Mouse (Mus musculus): ENCODE measurements around the gene Hist1h3d. TPM values are rescaled to one million over a fixed set of nuclear protein-coding genes. Genes with fewer than 3 reads are reported as not detected.
"Not testable (repeated sequence)": the region's sequence is repeated elsewhere in the genome, so short reads cannot be mapped to it uniquely, and the experiment has no call there.

Hist1h3d gene
- total and polyA plus RNA-seq, 3 experiments: 1.4 to 150 TPM; not detected in 1

- DNase-seq (ENCODE audit: low read depth, low spot score): no peak
- no peak overlapping the region for H3K4me3 ChIP-seq (ENCODE audit: control insufficient read depth in 1 of 2, insufficient read depth in 1 of 2, low read depth in 2 of 2, low read length in 2 of 2)
- no peaks in the 10 kb centered on the region for H3K9me3 ChIP-seq (replicated peaks; ENCODE audit: insufficient read depth, low read length)
- H3K27ac ChIP-seq (ENCODE audit: control insufficient read depth, low read depth, low read length): no peak overlapping the region
- no peak overlapping the region for H3K9ac ChIP-seq (ENCODE audit: control insufficient read depth, low read depth, low read length, poor library complexity, severe bottlenecking)
- H3K27me3 ChIP-seq (ENCODE audit: control insufficient read depth in 1 of 2, insufficient read depth in 2 of 2, low read length in 2 of 2): no peaks in the 10 kb centered on the region
- H3K79me2 ChIP-seq (ENCODE audit: control insufficient read depth, insufficient read depth, low read length, poor library complexity): no peaks in the 10 kb centered on the region; the same call in 1 of the 2 replicates
- TF ChIP-seq ETS1 (IDR thresholded peaks at IDR 0.05; ENCODE audit: low read depth, low read length) (no peak), MXI1 (IDR thresholded peaks at IDR 0.05; ENCODE audit: low read depth, low read length) (no peak), ZKSCAN1 (IDR thresholded peaks at IDR 0.05; ENCODE audit: low read depth, low read length) (no peak), MYB (IDR thresholded peaks at IDR 0.05; ENCODE audit: low read depth, low read length) (no peak), NRF1 (IDR thresholded peaks at IDR 0.05; ENCODE audit: insufficient read depth, low read depth, low read length, poor library complexity, severe bottlenecking) (no peak), CHD2 (IDR thresholded peaks at IDR 0.05; ENCODE audit: low read length) (no peak), TAL1 (IDR thresholded peaks at IDR 0.05; ENCODE audit: low read length) (no peak), TBP (IDR thresholded peaks at IDR 0.05; ENCODE audit: low read depth, low read length) (no peak), KAT2A (conservative IDR thresholded peaks at IDR 0.05; ENCODE audit: low read depth, low read length) (no peak), USF2 (IDR thresholded peaks at IDR 0.05; ENCODE audit: borderline replicate concordance in 1 of 2, insufficient read depth in 1 of 2, low read depth in 1 of 2, low read length in 2 of 2) (no peak), ZNF384 (IDR thresholded peaks at IDR 0.05; ENCODE audit: low read depth, low read length) (no peak), ZC3H11A (IDR thresholded peaks at IDR 0.05; ENCODE audit: low read depth, low read length) (no peak), GATA1 (IDR thresholded peaks at IDR 0.05; ENCODE audit: low read depth, low read length) (no peak), MAZ (IDR thresholded peaks at IDR 0.05; ENCODE audit: low read depth, low read length) (no peak), MEF2A (IDR thresholded peaks at IDR 0.05; ENCODE audit: extremely low read depth, insufficient replicate concordance, low read depth, low read length, poor library complexity, severe bottlenecking) (no peak), EP300 (IDR thresholded peaks at IDR 0.05; ENCODE audit: low read depth in 1 of 2, low read length in 2 of 2) (no peak), JUND (IDR thresholded peaks at IDR 0.05; ENCODE audit: low read depth, low read length) (no peak), MAFK (IDR thresholded peaks at IDR 0.05; ENCODE audit: borderline replicate concordance, low read depth, low read length) (no peak), NELFE (IDR thresholded peaks at IDR 0.05; ENCODE audit: low read depth, low read length) (no peak), RAD21 (IDR thresholded peaks at IDR 0.05; ENCODE audit: low read depth, low read length) (no peak)
- peaks cover 0 to 33% of the 10 kb centered on the region in 2 experiments; a peak in 2 of 4 replicates for H3K36me3 ChIP-seq (ENCODE audit: control insufficient read depth in 1 of 2, insufficient read depth in 2 of 2, low read length in 2 of 2)
- peaks cover 13 to 31% of the 10 kb centered on the region in 2 experiments for H3K4me1 ChIP-seq (ENCODE audit: control insufficient read depth in 1 of 2, insufficient read depth in 2 of 2, low read length in 2 of 2)
Measured at GRCm38 (mm10) chr13:23591206-23591605, 15.6 kb downstream of the Hist1h3d start.

- H3K36me3 ChIP-seq (ENCODE audit: control insufficient read depth in 1 of 2, insufficient read depth in 2 of 2, low read length in 2 of 2): peaks cover 0 to 34% of the 10 kb centered on the region in 2 experiments; a peak in 2 of 4 replicates
- not testable (repeated sequence) for H3K4me3 ChIP-seq (ENCODE audit: control insufficient read depth in 1 of 2, insufficient read depth in 1 of 2, low read depth in 2 of 2, low read length in 2 of 2); DNase-seq (ENCODE audit: low read depth, low spot score); H3K9ac ChIP-seq (ENCODE audit: control insufficient read depth, low read depth, low read length, poor library complexity, severe bottlenecking); H3K9me3 ChIP-seq (replicated peaks; ENCODE audit: insufficient read depth, low read length); H3K79me2 ChIP-seq (ENCODE audit: control insufficient read depth, insufficient read depth, low read length, poor library complexity); H3K27me3 ChIP-seq (ENCODE audit: control insufficient read depth in 1 of 2, insufficient read depth in 2 of 2, low read length in 2 of 2); H3K27ac ChIP-seq (ENCODE audit: control insufficient read depth, low read depth, low read length)
- H3K4me1 ChIP-seq (ENCODE audit: control insufficient read depth in 1 of 2, insufficient read depth in 2 of 2, low read length in 2 of 2): peaks cover 15 to 32% of the 10 kb centered on the region in 2 experiments
Measured at GRCm38 (mm10) chr13:23591886-23592285, 16.3 kb downstream of the Hist1h3d start.
